In the genomic region with DNA sequence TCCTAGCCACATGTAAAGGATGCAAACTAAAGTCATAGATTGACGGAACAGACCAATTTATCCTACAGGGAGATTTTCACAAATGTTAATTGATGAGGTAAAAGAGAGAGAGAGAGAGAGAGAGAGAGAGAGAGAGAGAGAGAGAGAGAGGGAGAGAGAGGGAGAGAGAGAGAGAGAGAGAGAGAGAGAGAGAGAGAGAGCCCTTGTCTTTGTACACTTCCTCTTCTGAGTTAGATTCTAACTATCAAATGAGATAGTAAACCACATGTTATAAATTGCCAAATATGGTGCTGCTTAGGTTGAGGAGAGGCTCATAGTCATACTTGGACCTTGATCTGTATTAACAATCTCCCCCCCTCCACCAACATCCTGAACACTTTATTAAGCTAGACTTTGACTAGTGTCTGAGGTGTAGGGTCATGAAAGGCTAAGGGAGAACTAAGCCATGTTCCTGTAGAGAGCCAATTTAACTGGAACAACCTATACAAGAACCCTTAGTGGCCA, we compare ENCODE assay signal across 22 mouse cellular contexts.
"Had no signal": no experiment of that assay in that cellular context is flagged by ENCODE, and none has a peak within 500 bp of the region (broad histone marks: within the 10 kb centered on the region; RNA-seq: fewer than 3 reads in every experiment).

No protein-coding gene starts in this region.

- H3K4me1 ChIP-seq: kidney, embryonic 15.5 days; limb, embryonic 12.5 days; limb, embryonic 15.5 days; liver, embryonic 15.5 days; midbrain, embryonic 12.5 days; midbrain, embryonic 15.5 days; neural tube, embryonic 12.5 days; neural tube, embryonic 15.5 days had no signal

- H3K9me3 ChIP-seq: kidney, embryonic 15.5 days; limb, embryonic 12.5 days; limb, embryonic 15.5 days; liver, embryonic 15.5 days; midbrain, embryonic 12.5 days; midbrain, embryonic 15.5 days; neural tube, embryonic 12.5 days; neural tube, embryonic 15.5 days had no signal

- H3K27me3 ChIP-seq: kidney, embryonic 15.5 days; limb, embryonic 12.5 days; limb, embryonic 15.5 days; liver, embryonic 15.5 days; midbrain, embryonic 12.5 days; midbrain, embryonic 15.5 days; neural tube, embryonic 12.5 days; neural tube, embryonic 15.5 days had no signal

- H3K9ac ChIP-seq: kidney, embryonic 15.5 days; limb, embryonic 12.5 days; limb, embryonic 15.5 days; liver, embryonic 15.5 days; midbrain, embryonic 12.5 days; midbrain, embryonic 15.5 days; neural tube, embryonic 12.5 days; neural tube, embryonic 15.5 days had no signal

- ATAC-seq: midbrain, embryonic 15.5 days had no signal

- DNase-seq: kidney, adult 8-10 months; kidney, postnatal 10 days; kidney, postnatal 36 days; layer of hippocampus, postnatal 36 days; left cerebral cortex, postnatal 4 days; lung, adult 2 months; retina, postnatal 1 day; right cerebral cortex, postnatal 25 days; spleen, adult 18-20 months; thymus, adult 18-20 months; thymus, postnatal 25 days had no signal

- H3K36me3 ChIP-seq: kidney, embryonic 15.5 days; limb, embryonic 12.5 days; limb, embryonic 15.5 days; liver, embryonic 15.5 days; midbrain, embryonic 12.5 days; midbrain, embryonic 15.5 days; neural tube, embryonic 12.5 days; neural tube, embryonic 15.5 days had no signal

- H3K4me3 ChIP-seq: kidney, embryonic 15.5 days; left cerebral cortex, adult 2 months; limb, embryonic 12.5 days; limb, embryonic 15.5 days; liver, embryonic 15.5 days; midbrain, embryonic 12.5 days; midbrain, embryonic 15.5 days; neural tube, embryonic 12.5 days; neural tube, embryonic 15.5 days had no signal

- H3K4me2 ChIP-seq: kidney, embryonic 15.5 days; limb, embryonic 12.5 days; limb, embryonic 15.5 days; liver, embryonic 11.5 days; liver, embryonic 15.5 days; midbrain, embryonic 12.5 days; midbrain, embryonic 15.5 days; neural tube, embryonic 12.5 days; neural tube, embryonic 15.5 days had no signal

- H3K27ac ChIP-seq: kidney, embryonic 15.5 days; left cerebral cortex, adult 2 months; limb, embryonic 12.5 days; limb, embryonic 15.5 days; liver, embryonic 15.5 days; macrophage; midbrain, embryonic 12.5 days; midbrain, embryonic 15.5 days; neural tube, embryonic 12.5 days; neural tube, embryonic 15.5 days had no signal
